Mouse (Mus musculus): ENCODE measurements around the gene Glis2.

DNA sequence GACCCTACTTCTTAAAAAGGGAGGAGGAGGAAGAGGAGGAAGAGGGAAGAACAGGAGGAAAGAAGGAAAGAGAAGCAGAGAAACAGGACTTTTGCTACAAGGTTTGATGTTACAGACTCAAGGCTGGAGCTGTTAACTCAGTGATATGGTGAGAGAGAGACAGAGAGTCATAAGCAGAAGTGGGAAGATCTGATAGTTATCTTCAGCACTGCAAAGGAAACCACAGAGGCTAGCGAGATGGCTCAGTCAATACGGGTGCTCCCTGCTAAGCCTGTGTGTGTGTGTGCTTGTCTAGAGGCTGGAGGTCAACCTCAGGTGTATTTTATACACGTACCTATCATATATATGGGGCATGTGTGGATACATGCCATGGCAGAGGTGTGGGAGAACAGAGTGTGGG is 10.7 kb upstream of the Glis2 start:
- TF ChIP-seq CTCF (IDR thresholded peaks at IDR 0.05; ENCODE audit: control insufficient read depth, insufficient read depth, insufficient replicate concordance, low read depth, low read length): no peak
- no peak for TF ChIP-seq POLR2A (IDR thresholded peaks at IDR 0.05; ENCODE audit: control insufficient read depth, low read depth, low read length)

Measured in testis, adult 2 months (tissue).